Mouse (Mus musculus) heart, embryonic 10.5 days (tissue): ENCODE measurements at regions not wholly inside any gene's neighbourhood (a gene's known extent, or its start where the extent isn't known, plus 50 kb on each side); places are given as distances from the start of the nearest gene placed in this dataset.

Experiments used
- DNase-seq: peaks from one replicate; pipeline ENCODE4 v3.0.0-alpha.2; 2017; ENCODE audit warnings: low spot score
- H3K27ac ChIP-seq: fragments of 300-500 bp; sonication (generic); 2 replicates; pipeline ENCODE4 v1.5.1; 2016; ENCODE audit warnings: mild to moderate bottlenecking
- H3K27me3 ChIP-seq: fragments of 300-500 bp; sonication (generic); 2 replicates; pipeline ENCODE4 v1.6.1; 2016; ENCODE audit warnings: mild to moderate bottlenecking; ENCODE audit not compliant: poor library complexity, insufficient read depth, severe bottlenecking
- H3K36me3 ChIP-seq: fragments of 300-500 bp; sonication (generic); 2 replicates; pipeline ENCODE4 v1.6.1; 2016; ENCODE audit warnings: mild to moderate bottlenecking, moderate library complexity
- H3K4me1 ChIP-seq: fragments of 300-500 bp; sonication (generic); 2 replicates; pipeline ENCODE4 v1.6.1; 2016; ENCODE audit warnings: mild to moderate bottlenecking
- H3K4me3 ChIP-seq: fragments of 300-500 bp; sonication (generic); 2 replicates; pipeline ENCODE4 v1.5.1; 2016; ENCODE audit warnings: mild to moderate bottlenecking, moderate library complexity
- H3K9me3 ChIP-seq: fragments of 300-500 bp; sonication (generic); 2 replicates; pipeline ENCODE4 v1.6.1; 2016; ENCODE audit warnings: mild to moderate bottlenecking, moderate library complexity
- WGBS: fragments of 180-500 bp; shearing (Covaris S2); methylation state at CpG from one replicate; pipeline ENCODE4 v1.1.7; 2016; 5-methylcytosine and 5-hydroxymethylcytosine counted together

DNA sequence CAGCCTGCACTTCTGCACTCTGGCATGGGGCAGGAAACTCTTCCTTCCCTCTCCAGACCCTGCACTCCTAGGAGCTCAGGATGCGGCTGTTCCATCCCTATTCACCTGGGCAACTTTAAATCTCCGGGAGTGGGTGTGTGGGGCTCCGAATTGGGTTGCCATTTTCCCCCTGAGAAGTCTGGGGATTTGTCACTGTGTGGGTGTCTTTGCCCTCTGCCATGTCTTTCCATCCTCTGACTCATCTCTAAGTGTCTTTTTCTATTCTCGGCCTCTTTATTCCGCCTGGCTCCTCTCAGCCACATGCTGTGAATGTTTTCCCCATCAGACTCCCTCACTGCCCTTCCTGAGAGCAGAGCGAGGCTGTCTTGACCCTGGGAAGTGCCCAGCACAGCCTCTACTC lies 448.2 kb downstream of the Vrk1 start:
- peaks cover 8% of the 10 kb centered on the region; the same call in 1 of the 2 replicates for H3K27me3 ChIP-seq
- no peaks in the 10 kb centered on the region for H3K36me3 ChIP-seq
- H3K27ac ChIP-seq: no peak overlapping the region
- no peak for DNase-seq
- H3K4me1 ChIP-seq: no peaks in the 10 kb centered on the region
- H3K9me3 ChIP-seq: no peaks in the 10 kb centered on the region
- no peak overlapping the region for H3K4me3 ChIP-seq
- 33% methylated on average over 6 of the region's 6 CpGs for WGBS

DNA sequence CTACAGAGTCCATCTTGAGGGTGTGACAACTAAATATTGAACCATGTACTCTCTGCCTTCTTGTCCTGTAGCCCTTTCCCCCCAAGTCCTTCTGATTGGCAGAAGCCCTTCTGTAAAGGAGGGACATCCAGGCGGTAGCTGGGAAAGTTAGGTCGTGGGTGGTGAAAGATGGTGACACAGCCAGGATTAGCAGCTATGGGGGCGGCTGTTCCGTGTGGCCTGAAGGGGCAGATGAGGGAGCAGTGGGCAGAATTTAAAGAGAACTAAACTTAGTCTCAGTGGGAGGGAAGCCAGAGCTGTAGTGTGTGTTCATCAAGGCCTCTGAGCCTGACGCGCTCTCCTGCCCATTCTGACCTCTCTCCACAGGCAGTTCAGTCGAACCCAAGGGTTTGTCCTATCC lies 450.6 kb downstream of the Vrk1 start:
- H3K27ac ChIP-seq: no peak overlapping the region
- 0 out of 2 replicates have a peak, but pooled peaks cover 8% of the 10 kb centered on the region for H3K4me1 ChIP-seq
- no peaks in the 10 kb centered on the region for H3K36me3 ChIP-seq
- no peaks in the 10 kb centered on the region for H3K9me3 ChIP-seq
- H3K27me3 ChIP-seq: peaks cover 14% of the 10 kb centered on the region; the same call in 1 of the 2 replicates
- no peak for DNase-seq
- no peak overlapping the region for H3K4me3 ChIP-seq
- 76% methylated on average over 7 of the region's 7 CpGs for WGBS

DNA sequence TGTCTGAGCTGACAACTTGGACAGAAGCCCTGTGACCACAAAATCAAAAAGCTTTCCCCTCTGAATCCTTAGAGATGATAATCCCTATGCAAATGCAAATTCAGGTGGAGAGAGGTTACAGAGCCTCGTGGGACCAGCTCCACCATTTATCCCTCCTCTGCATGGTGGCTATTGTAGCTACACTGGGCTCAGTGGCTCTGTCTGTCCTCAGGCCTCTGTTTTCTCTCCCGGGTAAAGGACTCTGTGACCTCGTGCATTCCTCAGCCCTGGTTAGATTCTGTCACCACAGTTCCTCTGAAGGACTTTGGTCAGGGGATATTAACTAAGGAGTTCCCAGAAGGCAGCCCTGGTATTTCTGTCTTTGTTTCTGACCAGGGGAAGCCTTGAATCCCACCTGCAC lies 452.3 kb downstream of the Vrk1 start:
- 0 out of 2 replicates have a peak, but pooled peaks cover 11% of the 10 kb centered on the region for H3K27me3 ChIP-seq
- no peak overlapping the region for H3K27ac ChIP-seq
- H3K36me3 ChIP-seq: no peaks in the 10 kb centered on the region
- no peak overlapping the region for H3K4me3 ChIP-seq
- H3K4me1 ChIP-seq: 0 out of 2 replicates have a peak, but pooled peaks cover 8% of the 10 kb centered on the region
- 30% methylated on average over 3 of the region's 3 CpGs for WGBS
- H3K9me3 ChIP-seq: no peaks in the 10 kb centered on the region
- no peak for DNase-seq

DNA sequence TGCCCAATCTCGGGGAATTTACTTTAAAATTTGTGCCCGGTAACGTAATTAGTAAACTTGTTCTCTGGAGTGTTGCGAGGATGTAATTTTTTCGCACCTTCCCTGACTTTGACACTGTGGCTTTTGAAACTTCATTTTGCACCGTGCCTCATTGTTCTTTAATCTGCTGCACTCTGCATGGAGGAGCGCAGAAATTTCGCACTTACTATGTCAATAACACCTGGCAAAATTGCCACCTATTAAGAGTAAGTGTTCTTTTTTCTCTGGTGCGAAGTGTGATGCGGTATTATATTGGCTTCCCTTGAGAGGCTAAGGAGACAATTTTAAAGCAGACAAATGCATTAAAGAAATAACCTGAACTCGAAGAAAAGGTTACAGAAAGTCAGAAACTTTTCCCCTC lies 454.7 kb downstream of the Vrk1 start:
- 29% methylated on average over 11 of the region's 11 CpGs for WGBS
- 0 out of 2 replicates have a peak, but pooled peaks cover 8% of the 10 kb centered on the region for H3K4me1 ChIP-seq
- H3K9me3 ChIP-seq: no peaks in the 10 kb centered on the region
- DNase-seq: no peak
- no peaks in the 10 kb centered on the region for H3K36me3 ChIP-seq
- no peak overlapping the region for H3K27ac ChIP-seq
- H3K27me3 ChIP-seq: 0 out of 2 replicates have a peak, but pooled peaks cover 7% of the 10 kb centered on the region
- no peak overlapping the region for H3K4me3 ChIP-seq

DNA sequence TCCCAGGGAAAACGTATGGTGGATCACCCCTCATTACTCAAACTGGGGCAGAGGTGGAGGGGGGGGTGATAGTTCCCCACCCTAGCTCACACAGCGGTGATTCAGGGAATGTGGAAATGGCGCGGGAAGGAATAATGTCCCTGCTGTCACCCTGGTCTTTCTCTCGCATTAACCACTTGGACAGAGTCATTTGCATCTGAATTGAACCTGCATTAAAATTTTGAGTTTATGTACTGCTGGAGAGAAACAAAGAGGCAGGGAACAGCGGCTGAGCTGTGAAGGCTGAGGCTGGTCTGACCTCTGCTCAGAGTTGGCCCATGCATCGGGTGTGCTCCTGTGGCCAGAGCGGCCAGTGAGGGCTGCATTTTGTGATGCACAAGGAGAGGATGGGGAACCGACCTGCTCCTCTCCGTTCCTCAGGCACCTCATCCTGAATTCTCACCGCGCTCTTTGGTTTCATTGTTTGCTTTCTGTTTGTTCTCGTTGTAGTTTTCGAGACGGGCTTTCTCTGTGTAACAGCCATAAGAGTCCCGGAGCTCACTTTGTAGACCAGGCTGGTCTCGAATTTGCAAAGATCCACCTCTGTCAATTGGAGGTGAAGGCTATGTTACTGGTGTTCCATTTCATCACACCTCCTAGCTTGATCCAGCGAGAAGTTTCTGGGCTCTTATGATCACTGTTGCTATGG lies 458.3 kb downstream of the Vrk1 start:
- no peak overlapping the region for H3K4me3 ChIP-seq
- 0 out of 2 replicates have a peak, but pooled peaks cover 8% of the 10 kb centered on the region for H3K4me1 ChIP-seq
- no peak for DNase-seq
- H3K27me3 ChIP-seq: 0 out of 2 replicates have a peak, but pooled peaks cover 7% of the 10 kb centered on the region
- WGBS: 71% methylated on average over 18 of the region's 18 CpGs
- H3K9me3 ChIP-seq: no peaks in the 10 kb centered on the region
- no peak overlapping the region for H3K27ac ChIP-seq
- no peaks in the 10 kb centered on the region for H3K36me3 ChIP-seq

DNA sequence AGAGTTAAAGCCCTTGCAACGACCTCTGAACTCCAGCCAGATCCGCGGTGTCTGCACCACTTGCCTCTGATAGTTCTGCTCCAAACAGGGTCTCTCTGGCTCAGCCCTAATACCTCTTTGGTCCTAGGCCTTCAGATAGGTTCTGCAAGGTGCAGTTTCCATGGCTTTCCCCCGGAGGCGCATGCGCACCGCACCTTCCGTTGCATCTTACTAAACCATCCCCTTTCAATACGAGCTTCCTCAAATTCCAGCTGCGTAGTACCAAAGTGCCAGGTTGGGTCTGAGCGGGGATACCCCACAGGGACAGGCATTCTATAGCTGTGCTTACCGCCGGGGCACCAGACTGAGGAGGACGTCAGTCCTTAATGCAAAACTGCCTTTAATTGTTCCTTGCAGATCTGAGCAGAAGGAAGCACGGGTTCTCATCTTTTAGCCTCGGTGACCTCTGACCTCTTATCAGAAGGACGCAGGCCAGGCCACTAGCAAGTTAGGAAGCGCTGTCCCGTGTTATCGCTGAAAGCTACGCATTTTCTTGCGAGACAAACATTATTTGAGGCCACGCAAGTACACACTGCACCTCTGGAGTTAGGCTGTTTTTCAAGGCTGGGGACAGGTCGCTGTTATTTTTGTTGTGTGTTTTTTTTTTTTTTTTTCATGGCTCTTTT lies 464.6 kb downstream of the Vrk1 start:
- DNase-seq: no peak
- Histone ChIP-seq H3K4me3 (peak overlapping the region; percentile 33), H3K36me3 (no peaks in the 10 kb centered on the region), H3K27me3 (peaks cover 34% of the 10 kb centered on the region), H3K9me3 (no peaks in the 10 kb centered on the region), H3K4me1 (peaks cover 14% of the 10 kb centered on the region), H3K27ac (no peak overlapping the region)
- 7% methylated on average over 24 of the region's 24 CpGs for WGBS

DNA sequence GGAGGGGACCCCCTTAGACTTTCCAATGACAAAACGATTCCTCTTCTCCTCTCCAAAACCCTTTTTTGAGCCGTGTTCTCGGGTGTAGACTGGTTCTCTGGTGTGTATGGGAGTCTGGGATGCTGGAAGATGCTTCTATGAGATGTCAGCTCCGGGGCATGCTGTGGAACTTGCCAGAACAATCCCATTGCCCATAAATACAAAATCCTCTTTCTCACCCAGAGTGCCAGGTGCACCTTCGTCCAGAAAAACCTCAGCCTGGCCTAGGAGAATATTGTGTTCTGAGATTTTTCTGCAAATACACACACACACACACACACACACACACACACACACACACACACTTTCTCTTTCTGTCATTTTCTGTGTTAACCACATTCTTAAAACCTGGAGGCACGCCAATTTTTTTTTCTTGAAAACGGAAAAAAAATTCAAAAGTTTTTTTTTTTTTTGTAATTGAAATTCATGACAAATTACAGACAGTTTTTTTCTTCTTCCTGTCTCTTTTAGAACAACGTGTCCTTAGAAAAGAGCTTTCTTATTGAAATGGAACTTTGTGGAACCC lies 465.5 kb downstream of the Vrk1 start:
- no peak for DNase-seq
- Histone ChIP-seq H3K27me3 (peaks cover 44% of the 10 kb centered on the region), H3K4me1 (peaks cover 14% of the 10 kb centered on the region), H3K27ac (no peak overlapping the region), H3K36me3 (no peaks in the 10 kb centered on the region), H3K9me3 (no peaks in the 10 kb centered on the region), H3K4me3 (no peak overlapping the region)
- WGBS: 73% methylated on average over 8 of the region's 8 CpGs

DNA sequence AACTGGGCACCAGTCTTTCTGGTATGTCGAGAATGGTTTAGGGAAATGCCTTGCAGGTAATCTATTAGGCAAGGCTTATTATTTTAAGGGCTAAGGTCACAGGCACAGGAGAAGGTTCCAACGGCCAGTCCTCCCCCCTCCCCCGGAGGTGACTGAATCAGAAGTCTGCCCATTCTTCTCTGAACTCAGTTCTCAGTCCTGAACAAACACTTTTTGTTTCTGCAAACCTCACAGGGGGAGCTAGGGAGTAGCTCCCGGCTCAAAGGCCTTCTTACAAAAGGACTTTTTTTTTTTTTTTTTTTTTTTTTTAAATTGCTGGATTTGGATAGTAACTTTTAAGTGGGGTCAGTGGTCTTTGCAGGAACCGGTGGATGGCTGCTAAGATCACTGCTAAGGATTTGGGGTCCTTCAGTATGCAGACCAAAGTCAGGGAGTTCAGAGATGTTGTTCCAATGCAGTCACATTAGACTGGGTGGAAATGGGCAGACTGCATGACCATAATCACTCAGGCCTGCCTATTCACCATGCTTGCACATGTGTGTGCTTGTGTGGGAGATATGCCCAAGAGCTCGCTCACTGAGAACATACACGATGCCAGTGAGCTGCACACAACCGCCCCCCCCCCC lies 467.1 kb downstream of the Vrk1 start:
- Histone ChIP-seq H3K9me3 (no peaks in the 10 kb centered on the region), H3K27ac (no peak overlapping the region), H3K4me1 (peaks cover 14% of the 10 kb centered on the region), H3K27me3 (peaks cover 60% of the 10 kb centered on the region), H3K36me3 (no peaks in the 10 kb centered on the region), H3K4me3 (no peak overlapping the region)
- 31% methylated on average over 8 of the region's 8 CpGs for WGBS
- no peak for DNase-seq

DNA sequence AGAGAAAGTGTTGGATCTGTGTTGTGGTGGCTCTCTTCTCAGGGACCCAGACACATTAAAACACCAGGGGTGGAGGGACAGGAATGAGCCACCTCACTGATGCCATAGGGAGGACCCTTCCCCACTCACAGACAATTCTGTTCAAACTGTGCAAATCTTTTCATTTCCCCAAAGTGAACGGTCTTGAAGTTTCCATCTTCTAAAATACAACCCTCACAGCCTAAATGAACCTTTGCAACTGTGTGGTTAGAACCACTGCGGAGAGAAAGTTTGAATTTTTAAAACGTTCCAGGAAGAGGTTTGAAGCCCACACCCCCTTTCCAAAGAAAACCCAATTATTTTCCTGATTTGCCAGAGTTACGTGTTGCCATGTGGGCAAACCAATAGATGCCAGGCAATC lies 467.7 kb downstream of the Vrk1 start:
- WGBS: 28% methylated on average over 4 of the region's 4 CpGs
- no peaks in the 10 kb centered on the region for H3K36me3 ChIP-seq
- no peak overlapping the region for H3K4me3 ChIP-seq
- H3K27ac ChIP-seq: no peak overlapping the region
- peaks cover 15% of the 10 kb centered on the region for H3K4me1 ChIP-seq
- H3K27me3 ChIP-seq: peaks cover 65% of the 10 kb centered on the region
- no peaks in the 10 kb centered on the region for H3K9me3 ChIP-seq
- no peak for DNase-seq

DNA sequence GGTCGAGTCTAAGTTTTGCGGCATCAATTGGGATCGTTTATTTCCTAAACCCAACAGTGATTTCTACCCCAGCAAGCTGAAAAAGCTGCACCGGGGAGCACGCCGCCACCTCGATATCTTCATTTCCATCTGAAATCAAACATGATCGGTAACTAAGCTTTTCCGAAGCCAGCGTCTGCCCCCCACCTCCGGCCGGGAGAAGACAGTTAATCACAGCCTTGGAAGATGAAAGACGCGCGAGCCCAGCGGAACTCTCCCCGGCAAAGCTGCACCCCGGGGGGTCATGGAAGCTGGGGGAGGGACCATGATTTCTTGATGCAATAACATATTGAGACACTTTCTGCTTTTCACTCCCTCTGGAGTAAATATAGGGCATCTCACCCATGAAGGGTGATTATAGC lies 468.4 kb downstream of the Vrk1 start:
- H3K27ac ChIP-seq: no peak overlapping the region
- peaks cover 70% of the 10 kb centered on the region for H3K27me3 ChIP-seq
- no peak for DNase-seq
- no peaks in the 10 kb centered on the region for H3K9me3 ChIP-seq
- H3K4me3 ChIP-seq: peak overlapping the region; percentile 37; the same call in 1 of the 2 replicates
- WGBS: under 1% methylated on average over 18 of the region's 18 CpGs
- no peaks in the 10 kb centered on the region for H3K36me3 ChIP-seq
- peaks cover 17% of the 10 kb centered on the region for H3K4me1 ChIP-seq

DNA sequence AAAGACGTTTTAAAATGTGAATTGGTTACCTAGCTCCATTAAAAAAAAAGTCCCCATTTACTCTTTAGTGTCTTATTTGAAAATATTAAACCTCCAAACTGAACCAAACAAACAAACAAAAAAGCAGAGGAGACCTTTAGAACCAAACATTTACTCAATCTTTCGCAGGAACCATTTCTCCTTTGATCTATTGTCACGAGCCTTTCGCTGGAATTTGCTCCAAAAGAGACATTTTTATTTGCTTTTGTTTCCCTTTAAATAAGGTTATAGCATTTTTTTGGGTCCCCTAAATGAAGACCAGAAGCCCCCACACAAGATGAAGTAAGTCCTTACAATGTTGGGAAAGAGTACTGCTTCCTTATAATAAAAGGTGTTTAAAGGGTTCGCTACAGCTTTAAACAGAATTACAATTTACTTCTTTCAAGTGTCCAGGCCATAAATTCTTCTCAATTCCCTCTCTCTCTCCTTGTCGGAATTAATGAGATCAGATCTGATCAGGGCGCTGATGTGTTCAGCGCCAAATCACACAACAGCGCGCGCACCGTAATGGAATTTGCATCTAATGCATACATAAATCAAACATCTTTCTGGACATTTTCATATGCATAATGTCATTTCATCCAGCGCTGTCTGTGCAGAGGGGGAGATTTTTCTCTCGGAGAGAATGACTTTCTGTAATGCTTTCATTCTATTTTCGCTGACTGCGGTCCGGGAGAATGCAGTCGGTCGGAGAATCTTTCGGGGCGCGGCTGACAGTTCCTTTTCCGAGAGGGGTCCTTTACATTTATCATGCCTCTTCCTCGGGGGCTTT lies 469.2 kb downstream of the Vrk1 start:
- peaks cover 70% of the 10 kb centered on the region for H3K27me3 ChIP-seq
- H3K4me3 ChIP-seq: peak overlapping the region; percentile 46
- WGBS: 2% methylated on average over 24 of the region's 24 CpGs
- no peaks in the 10 kb centered on the region for H3K36me3 ChIP-seq
- H3K27ac ChIP-seq: no peak overlapping the region
- H3K9me3 ChIP-seq: no peaks in the 10 kb centered on the region
- DNase-seq: no peak
- peaks cover 16% of the 10 kb centered on the region for H3K4me1 ChIP-seq

DNA sequence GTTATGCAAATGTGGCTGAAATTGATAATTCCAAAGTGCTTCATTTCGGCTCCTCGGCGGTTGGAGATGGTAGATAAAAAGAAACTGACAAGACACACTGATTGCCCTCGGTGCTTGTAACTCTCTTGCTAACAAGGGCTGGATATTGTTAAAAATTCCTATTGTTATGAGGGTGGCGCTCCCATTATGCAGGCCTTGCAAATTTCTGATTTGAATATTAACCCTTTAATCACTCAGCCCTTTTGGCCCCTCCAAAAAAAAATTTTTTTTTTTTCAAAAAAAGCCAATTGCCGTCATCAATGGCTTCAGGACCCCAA lies 469.8 kb downstream of the Vrk1 start:
- Histone ChIP-seq H3K27ac (no peak overlapping the region), H3K4me3 (peak overlapping the region; percentile 46), H3K4me1 (peaks cover 11% of the 10 kb centered on the region; the same call in 1 of the 2 replicates), H3K36me3 (no peaks in the 10 kb centered on the region), H3K27me3 (peaks cover 70% of the 10 kb centered on the region), H3K9me3 (no peaks in the 10 kb centered on the region)
- DNase-seq: no peak
- WGBS: 8% methylated on average over 6 of the region's 6 CpGs
